Mouse (Mus musculus): Measurements from ENCODE around the gene Plppr1. TPM values are rescaled to one million over a fixed set of nuclear protein-coding genes. Genes with fewer than 3 reads are reported as not detected.

The Plppr1 gene
- total and polyA plus RNA-seq, 3 experiments = not detected

- H3K9me3 ChIP-seq (replicated peaks; ENCODE audit: insufficient read depth, low read length) = no peaks in the 10 kb centered on the region
- DNase-seq (ENCODE audit: low read depth, low spot score) = no peak
- H3K4me1 ChIP-seq (ENCODE audit: control insufficient read depth in 1 of 2, insufficient read depth in 2 of 2, low read length in 2 of 2) = no peaks in the 10 kb centered on the region
- no peak overlapping the region for H3K27ac ChIP-seq (ENCODE audit: control insufficient read depth, low read depth, low read length)
- TF ChIP-seq HCFC1 (IDR thresholded peaks at IDR 0.05; ENCODE audit: low read depth, low read length) = no peak
- TF ChIP-seq KAT2A (conservative IDR thresholded peaks at IDR 0.05; ENCODE audit: low read depth, low read length) = no peak
- no peak for TF ChIP-seq MYB (IDR thresholded peaks at IDR 0.05; ENCODE audit: low read depth, low read length)
- no peak for TF ChIP-seq RAD21 (IDR thresholded peaks at IDR 0.05; ENCODE audit: low read depth, low read length)
- no peak for TF ChIP-seq MAX (IDR thresholded peaks at IDR 0.05; ENCODE audit: low read length)
- no peak overlapping the region for H3K4me3 ChIP-seq (ENCODE audit: control insufficient read depth in 1 of 2, insufficient read depth in 1 of 2, low read depth in 2 of 2, low read length in 2 of 2)
- no peaks in the 10 kb centered on the region for H3K27me3 ChIP-seq (ENCODE audit: control insufficient read depth in 1 of 2, insufficient read depth in 2 of 2, low read length in 2 of 2)
- no peaks in the 10 kb centered on the region for H3K79me2 ChIP-seq (ENCODE audit: control insufficient read depth, insufficient read depth, low read length, poor library complexity)
- H3K36me3 ChIP-seq (ENCODE audit: control insufficient read depth in 1 of 2, insufficient read depth in 2 of 2, low read length in 2 of 2) = no peaks in the 10 kb centered on the region
- no peak overlapping the region for H3K9ac ChIP-seq (ENCODE audit: control insufficient read depth, low read depth, low read length, poor library complexity, severe bottlenecking)
Observed at GRCm38 (mm10) chr4:49245274-49245673, 186.2 kb downstream of the Plppr1 start.

- Histone ChIP-seq H3K9me3 (replicated peaks; ENCODE audit: insufficient read depth, low read length) (no peaks in the 10 kb centered on the region), H3K79me2 (ENCODE audit: control insufficient read depth, insufficient read depth, low read length, poor library complexity) (no peaks in the 10 kb centered on the region), H3K4me3 (ENCODE audit: control insufficient read depth in 1 of 2, insufficient read depth in 1 of 2, low read depth in 2 of 2, low read length in 2 of 2) (no peak overlapping the region), H3K9ac (ENCODE audit: control insufficient read depth, low read depth, low read length, poor library complexity, severe bottlenecking) (no peak overlapping the region), H3K36me3 (ENCODE audit: control insufficient read depth in 1 of 2, insufficient read depth in 2 of 2, low read length in 2 of 2) (no peaks in the 10 kb centered on the region), H3K27me3 (ENCODE audit: control insufficient read depth in 1 of 2, insufficient read depth in 2 of 2, low read length in 2 of 2) (no peaks in the 10 kb centered on the region), H3K4me1 (ENCODE audit: control insufficient read depth in 1 of 2, insufficient read depth in 2 of 2, low read length in 2 of 2) (no peaks in the 10 kb centered on the region), H3K27ac (ENCODE audit: control insufficient read depth, low read depth, low read length) (no peak overlapping the region)
- DNase-seq (ENCODE audit: low read depth, low spot score) = no peak
- TF ChIP-seq NELFE (IDR thresholded peaks at IDR 0.05; ENCODE audit: low read depth, low read length) (no peak), MAZ (IDR thresholded peaks at IDR 0.05; ENCODE audit: low read depth, low read length) (no peak), MEF2A (IDR thresholded peaks at IDR 0.05; ENCODE audit: extremely low read depth, insufficient replicate concordance, low read depth, low read length, poor library complexity, severe bottlenecking) (no peak)
Observed at GRCm38 (mm10) chr4:49251262-49251661, 192.2 kb downstream of the Plppr1 start.

GRCm38 (mm10) chr4:49252169-49252568, 193.1 kb downstream of the Plppr1 start:
- no peak overlapping the region for H3K27ac ChIP-seq (ENCODE audit: control insufficient read depth, low read depth, low read length)
- DNase-seq (ENCODE audit: low read depth, low spot score) = no peak
- H3K79me2 ChIP-seq (ENCODE audit: control insufficient read depth, insufficient read depth, low read length, poor library complexity) = no peaks in the 10 kb centered on the region
- H3K4me3 ChIP-seq (ENCODE audit: control insufficient read depth in 1 of 2, insufficient read depth in 1 of 2, low read depth in 2 of 2, low read length in 2 of 2) = no peak overlapping the region
- no peaks in the 10 kb centered on the region for H3K9me3 ChIP-seq (replicated peaks; ENCODE audit: insufficient read depth, low read length)
- H3K36me3 ChIP-seq (ENCODE audit: control insufficient read depth in 1 of 2, insufficient read depth in 2 of 2, low read length in 2 of 2) = no peaks in the 10 kb centered on the region
- H3K4me1 ChIP-seq (ENCODE audit: control insufficient read depth in 1 of 2, insufficient read depth in 2 of 2, low read length in 2 of 2) = no peaks in the 10 kb centered on the region
- H3K27me3 ChIP-seq (ENCODE audit: control insufficient read depth in 1 of 2, insufficient read depth in 2 of 2, low read length in 2 of 2) = no peaks in the 10 kb centered on the region
- H3K9ac ChIP-seq (ENCODE audit: control insufficient read depth, low read depth, low read length, poor library complexity, severe bottlenecking) = no peak overlapping the region
- TF ChIP-seq ZKSCAN1 (IDR thresholded peaks at IDR 0.05; ENCODE audit: low read depth, low read length) (no peak), BHLHE40 (IDR thresholded peaks at IDR 0.05; ENCODE audit: borderline replicate concordance, low read depth, low read length) (no peak), ZNF384 (IDR thresholded peaks at IDR 0.05; ENCODE audit: low read depth, low read length) (no peak)

Data from MEL (cell line).